Comparison of ENCODE assay signal across 13 mouse cellular contexts in the genomic region with DNA sequence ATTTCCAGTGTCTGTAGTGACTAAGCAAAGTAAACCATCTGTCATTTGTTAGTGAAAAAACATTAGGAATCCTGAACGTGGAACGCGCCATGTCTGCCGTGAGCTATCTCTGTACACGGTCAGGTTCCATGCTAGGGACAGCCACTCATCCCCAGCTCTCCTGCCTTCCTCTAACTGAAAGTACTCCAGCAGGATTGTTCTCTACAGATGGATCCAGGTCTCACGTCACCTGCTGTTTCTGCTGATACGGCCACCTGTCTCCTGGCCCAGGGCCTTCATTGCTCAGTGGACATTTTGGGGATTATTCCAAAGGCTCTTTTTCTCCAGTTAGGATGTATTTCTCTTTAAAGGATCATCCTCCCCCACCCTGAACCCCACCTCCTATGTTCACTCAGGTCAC. TPM values are rescaled to one million over a fixed set of nuclear protein-coding genes. Genes with fewer than 3 reads are reported as not detected.
"Had no signal": no experiment of that assay in that cellular context is flagged by ENCODE, and none has a peak within 500 bp of the region (broad histone marks: within the 10 kb centered on the region; RNA-seq: fewer than 3 reads in every experiment).

No protein-coding gene starts in this region.

- H3K36me3 ChIP-seq: kidney, embryonic 15.5 days; limb, embryonic 15.5 days; liver, embryonic 12.5 days; midbrain, embryonic 10.5 days; neural tube, embryonic 15.5 days had no signal

- ATAC-seq: liver, embryonic 12.5 days had no signal

- H3K9me3 ChIP-seq: kidney, embryonic 15.5 days; limb, embryonic 15.5 days; liver, embryonic 12.5 days; midbrain, embryonic 10.5 days; neural tube, embryonic 15.5 days had no signal

- H3K9ac ChIP-seq: kidney, embryonic 15.5 days; limb, embryonic 15.5 days; liver, embryonic 12.5 days; lung, embryonic 14.5 days; neural tube, embryonic 15.5 days had no signal

- H3K27me3 ChIP-seq: limb, embryonic 15.5 days; neural tube, embryonic 15.5 days had no signal

- H3K4me1 ChIP-seq: kidney, embryonic 15.5 days; limb, embryonic 15.5 days; liver, embryonic 12.5 days; midbrain, embryonic 10.5 days; neural tube, embryonic 15.5 days had no signal

- H3K4me2 ChIP-seq: kidney, embryonic 15.5 days; limb, embryonic 15.5 days; liver, embryonic 12.5 days; lung, embryonic 14.5 days; neural tube, embryonic 15.5 days had no signal

- H3K27ac ChIP-seq: kidney, embryonic 15.5 days; limb, embryonic 15.5 days; liver, embryonic 12.5 days; midbrain, embryonic 10.5 days; neural tube, embryonic 15.5 days had no signal

- H3K4me3 ChIP-seq: kidney, embryonic 15.5 days; limb, embryonic 15.5 days; liver, embryonic 12.5 days; midbrain, embryonic 10.5 days; myocyte; neural tube, embryonic 15.5 days had no signal

- DNase-seq: kidney, postnatal 14 days; lung, embryonic 14.5 days; lung, postnatal 10 days; lung, postnatal 4 days; midbrain, embryonic 14.5 days had no signal

RNA-seq across cellular contexts. Expression of a gene that starts 18.6 kb away (rescaled TPM):
- total RNA-seq: megakaryocyte, adult 5-6 weeks had no signal
- polyA plus RNA-seq: liver, embryonic 12.5 days; myocyte; thymus, postnatal 0 days had no signal
